Mouse (Mus musculus): Measurements from ENCODE around the gene Itga6.
"Not testable (repeated sequence)": the region's sequence is repeated elsewhere in the genome, so short reads cannot be mapped to it uniquely, and the experiment has no call there.

Itga6 gene

GRCm38 (mm10) chr2:71745610-71746374 lies at the start of gene Itga6:
Gene Itga6, plus strand, starts transcription at chr2:71745616.
- DNase-seq (ENCODE audit: low read depth, low spot score) = no peak

DNA sequence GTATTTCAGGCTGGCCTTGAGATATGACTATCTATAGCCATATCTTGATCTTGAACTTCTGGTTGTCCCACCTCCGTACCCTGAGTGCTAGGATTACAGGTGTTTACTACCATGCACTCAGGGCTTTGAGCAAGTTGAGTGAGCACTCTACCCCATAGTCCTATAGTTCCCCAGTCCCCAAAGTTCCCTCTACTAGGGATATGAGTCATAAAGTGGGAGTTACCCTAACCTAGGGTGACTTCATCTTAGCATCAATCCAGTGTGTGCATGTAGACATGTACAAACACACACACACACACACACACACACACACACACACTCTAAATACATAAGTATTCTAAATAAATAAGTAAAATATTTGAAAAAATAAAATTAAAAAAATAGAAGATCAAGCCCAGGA lies 48.6 kb upstream of the Itga6 start:
- no peak for DNase-seq (ENCODE audit: low read depth, low spot score)

GRCm38 (mm10) chr2:71697408-71698336 lies 47.7 kb upstream of the Itga6 start:
- DNase-seq (ENCODE audit: low read depth, low spot score) = no peak

DNA sequence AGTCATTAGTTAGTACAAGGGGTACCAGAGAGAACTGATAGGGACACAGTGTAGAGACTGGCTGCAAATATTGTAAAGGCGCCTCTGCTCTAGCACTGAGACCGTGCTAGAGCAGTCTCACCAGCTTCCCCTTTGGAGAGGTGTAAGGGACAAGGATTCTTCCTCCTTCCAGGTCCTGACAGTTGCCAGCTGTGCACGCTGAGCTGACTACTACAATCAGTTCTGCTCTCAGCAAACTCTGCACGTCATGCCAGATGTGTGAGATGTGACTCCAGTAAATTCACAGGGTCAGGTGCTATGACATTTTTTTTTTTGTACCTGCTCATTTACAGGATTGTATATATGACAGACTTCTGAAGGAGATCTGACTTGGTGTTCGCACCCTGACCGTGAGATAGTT lies 47.0 kb upstream of the Itga6 start:
- DNase-seq (ENCODE audit: low read depth, low spot score) = no peak

- DNase-seq (ENCODE audit: low read depth, low spot score) = no peak
Measured at GRCm38 (mm10) chr2:71698942-71699341, 46.5 kb upstream of the Itga6 start.

GRCm38 (mm10) chr2:71701341-71701740 lies 44.1 kb upstream of the Itga6 start:
- DNase-seq (ENCODE audit: low read depth, low spot score) = no peak

DNA sequence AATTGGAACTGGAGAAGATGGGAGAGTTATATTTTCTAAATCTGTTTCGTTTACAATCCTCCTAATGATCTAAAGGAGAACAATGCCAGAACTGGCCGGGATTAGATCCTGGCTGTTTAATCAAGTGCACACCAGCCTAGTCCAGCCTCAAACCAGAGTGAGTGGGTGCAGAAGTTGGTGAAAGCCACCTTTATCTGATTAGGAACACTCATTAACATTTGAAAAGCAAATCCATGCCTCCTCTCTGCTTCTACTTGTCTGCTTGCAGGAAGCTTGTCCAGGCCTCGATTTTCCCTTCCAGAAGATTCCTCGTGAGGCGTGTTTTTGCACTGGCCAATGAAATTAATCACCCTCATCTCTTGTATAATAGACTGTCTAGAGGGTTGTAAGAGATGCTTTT lies 41.1 kb upstream of the Itga6 start:
- no peak for DNase-seq (ENCODE audit: low read depth, low spot score)

DNA sequence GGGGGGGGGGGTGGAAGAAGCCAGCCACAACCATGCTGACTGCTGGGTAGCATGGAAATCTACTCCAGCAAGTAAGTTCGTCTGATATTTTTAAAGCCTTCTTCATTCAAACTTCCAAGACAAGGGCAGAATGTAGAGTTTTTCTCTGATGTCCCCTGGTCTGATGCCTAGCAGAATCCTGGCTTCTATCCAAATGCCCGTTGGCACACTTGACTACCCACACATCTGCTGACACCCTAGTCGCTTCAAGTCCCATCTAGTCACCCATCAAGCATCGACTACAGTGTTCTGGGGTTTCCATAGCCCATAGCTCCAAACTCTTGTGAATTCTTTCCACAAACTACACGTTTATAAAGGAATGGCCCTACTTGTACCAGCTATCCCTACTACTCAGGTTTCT lies 36.5 kb upstream of the Itga6 start:
- no peak for DNase-seq (ENCODE audit: low read depth, low spot score)

DNA sequence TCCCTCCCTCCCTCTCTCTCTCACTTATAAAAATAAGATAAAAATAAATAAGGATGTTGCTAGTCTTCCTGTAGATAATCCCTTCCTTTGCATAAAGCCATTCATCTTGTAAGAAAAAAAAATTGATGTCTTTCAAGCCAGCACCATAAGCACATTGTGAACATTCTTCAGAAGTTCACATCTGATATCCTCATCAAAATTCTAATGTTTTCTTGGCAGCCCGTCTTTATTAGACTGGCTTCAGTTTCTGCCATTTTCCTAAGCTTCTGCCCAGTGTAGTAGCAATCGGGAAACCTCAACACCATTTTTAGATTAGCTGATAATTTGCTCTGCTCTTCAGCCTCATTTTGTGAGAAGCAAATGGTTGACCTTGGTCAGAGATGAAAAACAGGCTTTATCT lies 33.8 kb upstream of the Itga6 start:
- DNase-seq (ENCODE audit: low read depth, low spot score) = no peak

- DNase-seq (ENCODE audit: low read depth, low spot score) = no peak
Measured at GRCm38 (mm10) chr2:71714416-71714815, 31.0 kb upstream of the Itga6 start.

DNA sequence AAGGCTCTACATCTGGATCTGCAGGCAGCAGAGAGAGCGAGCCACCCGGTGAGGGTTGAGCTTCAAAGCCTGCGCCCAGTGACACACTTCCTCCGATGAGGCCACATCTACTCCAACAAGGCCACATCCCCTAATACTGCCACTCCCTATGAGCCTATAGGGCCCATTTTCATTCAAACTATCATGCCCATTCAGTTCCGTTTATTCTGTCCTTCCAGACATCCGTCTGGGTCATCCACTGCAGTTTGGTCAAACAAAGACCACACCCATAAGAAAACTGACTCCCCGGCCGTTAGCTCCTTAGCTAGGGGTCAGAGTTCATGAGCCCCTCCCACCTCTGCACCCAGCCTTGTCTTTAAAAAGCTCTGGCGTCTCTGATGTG lies 26.4 kb upstream of the Itga6 start:
- DNase-seq (ENCODE audit: low read depth, low spot score) = no peak

DNA sequence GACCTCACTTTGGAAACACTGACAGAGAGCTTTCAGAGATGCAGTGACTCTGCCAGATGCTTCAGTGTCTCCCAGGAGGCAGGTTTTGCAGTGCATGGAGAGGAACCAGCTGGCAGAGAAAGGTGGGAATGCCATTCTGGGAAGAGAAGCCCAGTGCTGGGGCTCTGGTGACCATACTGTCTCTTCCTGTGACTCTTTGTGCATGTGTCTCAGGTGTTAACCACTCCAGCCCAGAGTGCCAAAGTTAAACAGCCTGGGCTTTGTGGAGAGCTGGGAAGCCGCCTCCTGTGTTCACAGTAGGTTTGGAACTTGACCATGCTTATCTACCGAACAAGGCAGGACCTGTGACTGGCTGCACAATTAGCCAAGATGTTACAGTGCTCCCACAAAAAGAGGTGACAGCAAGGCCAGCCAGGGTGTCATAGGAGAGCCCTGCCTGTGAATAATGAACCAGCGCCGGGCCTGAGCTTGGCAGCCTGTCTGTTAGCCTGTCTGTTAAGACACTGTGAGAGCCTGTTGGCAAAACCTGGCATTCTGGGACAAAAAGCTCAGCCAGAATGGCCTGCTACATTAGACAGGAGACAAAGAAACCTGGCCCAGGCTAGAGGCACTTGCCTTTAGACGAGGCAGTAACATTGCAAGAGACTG lies 25.9 kb upstream of the Itga6 start:
- no peak for DNase-seq (ENCODE audit: low read depth, low spot score)

DNA sequence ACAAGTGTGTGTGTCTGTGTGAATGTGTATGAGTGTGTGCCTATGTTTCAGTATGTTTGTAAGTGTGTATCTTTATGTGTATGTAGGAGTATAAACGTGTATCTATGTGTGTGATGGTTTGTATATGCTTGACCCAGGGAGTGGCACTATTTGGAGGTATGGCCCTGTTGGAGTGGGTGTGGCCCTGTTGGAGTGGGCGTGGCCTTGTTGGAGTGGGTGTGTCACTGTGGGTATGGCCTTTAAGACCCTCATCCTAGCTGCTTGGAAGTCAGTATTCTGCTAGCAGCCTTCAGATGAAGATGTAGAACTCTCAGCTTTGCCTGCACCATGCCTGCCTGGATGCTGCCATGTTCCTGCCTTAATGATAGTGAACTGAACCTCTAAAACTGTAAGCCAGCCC lies 24.9 kb upstream of the Itga6 start:
- DNase-seq (ENCODE audit: low read depth, low spot score) = not testable (repeated sequence)

- DNase-seq (ENCODE audit: low read depth, low spot score) = no peak
Measured at GRCm38 (mm10) chr2:71722913-71723312, 22.5 kb upstream of the Itga6 start.

- no peak for DNase-seq (ENCODE audit: low read depth, low spot score)
Measured at GRCm38 (mm10) chr2:71723623-71724022, 21.8 kb upstream of the Itga6 start.

DNA sequence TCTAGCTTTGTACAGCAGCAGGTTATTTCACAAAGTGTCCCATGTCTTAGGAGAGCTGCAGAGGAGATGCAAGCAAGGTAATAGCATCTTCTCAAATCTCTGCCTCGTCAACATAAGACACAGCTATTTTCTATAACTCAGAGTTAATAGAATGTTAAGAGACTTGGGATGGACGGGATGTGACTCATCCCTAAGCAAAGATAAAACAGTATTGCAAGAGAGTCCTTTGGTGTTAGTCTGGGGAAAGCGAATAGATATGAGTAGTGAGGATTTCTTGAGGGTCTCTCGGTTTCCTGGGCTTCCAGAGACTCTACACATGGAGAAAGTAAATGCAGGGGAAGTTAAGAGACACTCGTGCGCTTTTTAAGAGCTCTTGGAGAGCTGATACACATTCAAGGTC lies 21.4 kb upstream of the Itga6 start:
- DNase-seq (ENCODE audit: low read depth, low spot score) = no peak

GRCm38 (mm10) chr2:71725446-71725845 lies 20.0 kb upstream of the Itga6 start:
- no peak for DNase-seq (ENCODE audit: low read depth, low spot score)

- no peak for DNase-seq (ENCODE audit: low read depth, low spot score)
Measured at GRCm38 (mm10) chr2:71726883-71727676, 18.3 kb upstream of the Itga6 start.

GRCm38 (mm10) chr2:71728341-71728740 lies 17.1 kb upstream of the Itga6 start:
- DNase-seq (ENCODE audit: low read depth, low spot score) = no peak

DNA sequence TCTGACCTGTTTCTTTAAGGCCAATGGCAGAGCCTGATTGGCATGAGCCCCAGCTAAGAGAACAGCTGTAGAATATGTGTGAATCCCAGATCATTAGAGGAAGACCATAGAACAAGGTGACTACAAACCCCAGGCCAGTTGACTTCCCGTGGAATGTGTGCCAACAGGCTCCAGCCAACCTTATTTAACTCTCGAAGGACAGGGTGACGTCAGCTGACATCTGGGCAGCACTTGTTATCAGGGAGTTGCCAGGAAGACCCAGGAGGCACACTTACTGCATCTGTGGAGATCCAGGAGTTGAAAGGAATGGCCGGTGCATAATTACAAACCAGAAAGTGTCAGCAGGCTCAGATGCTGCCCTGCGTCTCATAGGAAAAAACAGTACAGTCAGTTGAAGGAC lies 16.6 kb upstream of the Itga6 start:
- no peak for DNase-seq (ENCODE audit: low read depth, low spot score)

Data from forelimb bud, embryonic 11.5 days (tissue).